Mouse (Mus musculus) embryonic fibroblast, embryonic 13.5 days (primary cell): ENCODE measurements around the gene Spred1.

Source experiments
- CTCF ChIP-seq: IDR thresholded peaks from 2 replicates; pipeline ENCODE4 v1.5.1; 2011; ENCODE audit warnings: mild to moderate bottlenecking, control low read depth, low read length, moderate library complexity, borderline replicate concordance; ENCODE audit not compliant: insufficient read depth
- POLR2A ChIP-seq: IDR thresholded peaks from 2 replicates; pipeline ENCODE4 v1.6.1; 2011; ENCODE audit warnings: low read depth, mild to moderate bottlenecking, control low read depth, low read length, moderate library complexity

DNA sequence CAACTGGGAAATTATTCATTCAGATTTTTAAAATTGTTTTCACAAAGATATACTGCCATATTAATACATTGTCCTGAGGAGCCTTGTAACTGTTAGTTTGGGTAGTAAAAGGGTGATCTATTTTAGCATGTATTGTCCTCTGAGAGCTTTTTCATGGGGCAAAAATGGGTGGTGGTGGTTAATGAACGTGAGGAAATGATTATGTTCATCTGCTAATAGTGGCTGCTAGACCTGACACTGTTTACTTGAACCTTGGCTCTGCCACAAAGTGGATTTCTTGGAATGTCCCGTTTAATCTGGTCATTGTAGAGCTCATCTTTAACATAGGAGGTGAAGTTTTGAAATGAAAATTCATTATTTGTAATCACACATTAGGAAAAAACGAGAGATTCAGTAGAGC, 2.5 kb downstream of the Spred1 start:
- TF ChIP-seq POLR2A (no peak), CTCF (no peak)
